Mouse (Mus musculus) limb, embryonic 11.5 days (tissue): ENCODE measurements around the gene Adgrl3. TPM values are rescaled to one million over a fixed set of nuclear protein-coding genes. Genes with fewer than 3 reads are reported as not detected.

ENCODE experiments used
- ATAC-seq: fragments of 200-750 bp; cut with Nextera tagmentation; 2 replicates; pipeline ENCODE4 v1.8.0; 2017; ENCODE audit warnings: low read depth; ENCODE audit not compliant: insufficient number of reproducible peaks, low FRiP score, low TSS enrichment
- DNase-seq: peaks from one replicate; pipeline ENCODE4 v3.0.0-alpha.2; 2015; ENCODE audit warnings: low spot score
- H3K27ac ChIP-seq: fragments of 300-500 bp; sonication (generic); replicated peaks from 2 replicates; pipeline ENCODE4 v1.5.1; 2014; ENCODE audit warnings: low read depth, mild to moderate bottlenecking, low read length
- H3K27me3 ChIP-seq: fragments of 300-500 bp; sonication (generic); 2 replicates; pipeline ENCODE4 v1.6.1; 2014; ENCODE audit warnings: mild to moderate bottlenecking, low read length, mixed read lengths; ENCODE audit not compliant: control insufficient read depth, insufficient read depth
- H3K36me3 ChIP-seq: fragments of 300-500 bp; sonication (generic); 2 replicates; pipeline ENCODE4 v1.6.1; 2014; ENCODE audit warnings: mild to moderate bottlenecking, low read length, moderate library complexity, mixed read lengths; ENCODE audit not compliant: control insufficient read depth, insufficient read depth
- H3K4me1 ChIP-seq: fragments of 300-500 bp; sonication (generic); 2 replicates; pipeline ENCODE4 v1.6.1; 2014; ENCODE audit warnings: low read length, mixed read lengths; ENCODE audit not compliant: control insufficient read depth, insufficient read depth
- H3K4me2 ChIP-seq: fragments of 300-500 bp; sonication (generic); 2 replicates; pipeline ENCODE4 v1.6.1; 2014; ENCODE audit warnings: low read depth, mild to moderate bottlenecking, moderate library complexity; ENCODE audit not compliant: severe bottlenecking
- H3K4me3 ChIP-seq: fragments of 300-500 bp; sonication (generic); 2 replicates; pipeline ENCODE4 v1.5.1; 2014; ENCODE audit warnings: low read depth, low read length
- H3K9ac ChIP-seq: fragments of 300-500 bp; sonication (generic); 2 replicates; pipeline ENCODE4 v1.6.1; 2014; ENCODE audit warnings: mild to moderate bottlenecking, low read length
- H3K9me3 ChIP-seq: fragments of 300-500 bp; sonication (generic); 2 replicates; pipeline ENCODE4 v1.6.1; 2016; ENCODE audit warnings: low read length; ENCODE audit not compliant: control insufficient read depth
- WGBS: fragments of 180-500 bp; shearing (Covaris S2); extraction: QIAGEN DNeasy Blood & Tissue Kit; methylation state at CpG from one replicate; pipeline ENCODE4 v1.1.7; 2014; 5-methylcytosine and 5-hydroxymethylcytosine counted together
- polyA plus RNA-seq: library from polyadenylated mRNA; unstranded; fragments of >200 nt; fragmentation: Nextera tagmentation; extraction: Ambion mirVana; gene quantifications from 2 replicates; pipeline ENCODE4 v1.2.1, GENCODE M21; 2014

The Adgrl3 gene
- polyA plus RNA-seq, 1 experiment from 2014 or later: 23.9 TPM

- H3K27ac ChIP-seq: no peak overlapping the region
- no peaks in the 10 kb centered on the region for H3K27me3 ChIP-seq
- no peak overlapping the region for H3K4me2 ChIP-seq
- no peak overlapping the region for H3K9ac ChIP-seq
- H3K4me3 ChIP-seq: no peak overlapping the region
- no peak for ATAC-seq
- H3K36me3 ChIP-seq: no peaks in the 10 kb centered on the region
- DNase-seq: no peak
- H3K9me3 ChIP-seq: no peaks in the 10 kb centered on the region
- no peaks in the 10 kb centered on the region for H3K4me1 ChIP-seq
These were observed 281.9 kb downstream of the Adgrl3 start for GRCm38 (mm10) chr5:81301874-81302273.

- Histone ChIP-seq H3K27ac (no peak overlapping the region), H3K4me3 (no peak overlapping the region), H3K27me3 (no peaks in the 10 kb centered on the region), H3K9ac (no peak overlapping the region), H3K4me1 (no peaks in the 10 kb centered on the region), H3K36me3 (no peaks in the 10 kb centered on the region), H3K4me2 (no peak overlapping the region), H3K9me3 (no peaks in the 10 kb centered on the region)
- DNase-seq (no peak), ATAC-seq (no peak)
- WGBS: 93% methylated on average over 3 of the region's 3 CpGs
These were observed 297.6 kb downstream of the Adgrl3 start for GRCm38 (mm10) chr5:81317406-81318112.

GRCm38 (mm10) chr5:81321276-81321934, 301.5 kb downstream of the Adgrl3 start:
- H3K36me3 ChIP-seq: no peaks in the 10 kb centered on the region
- H3K27me3 ChIP-seq: no peaks in the 10 kb centered on the region
- H3K9me3 ChIP-seq: no peaks in the 10 kb centered on the region
- H3K4me2 ChIP-seq: no peak overlapping the region
- ATAC-seq (no peak), DNase-seq (no peak)
- WGBS: 76% methylated on average over 2 of the region's 2 CpGs
- no peak overlapping the region for H3K4me3 ChIP-seq
- H3K4me1 ChIP-seq: no peaks in the 10 kb centered on the region
- H3K27ac ChIP-seq: no peak overlapping the region
- H3K9ac ChIP-seq: no peak overlapping the region

GRCm38 (mm10) chr5:81322064-81322463, 302.1 kb downstream of the Adgrl3 start:
- Histone ChIP-seq H3K36me3 (no peaks in the 10 kb centered on the region), H3K27ac (no peak overlapping the region), H3K9me3 (no peaks in the 10 kb centered on the region), H3K27me3 (no peaks in the 10 kb centered on the region), H3K4me2 (no peak overlapping the region), H3K4me3 (no peak overlapping the region), H3K4me1 (no peaks in the 10 kb centered on the region), H3K9ac (no peak overlapping the region)
- DNase-seq (no peak), ATAC-seq (no peak)
- 89% methylated on average over 4 of the region's 4 CpGs for WGBS

GRCm38 (mm10) chr5:81326916-81327315, 307.0 kb downstream of the Adgrl3 start:
- Histone ChIP-seq H3K9me3 (no peaks in the 10 kb centered on the region), H3K27me3 (no peaks in the 10 kb centered on the region), H3K4me1 (no peaks in the 10 kb centered on the region), H3K36me3 (no peaks in the 10 kb centered on the region), H3K9ac (no peak overlapping the region), H3K27ac (no peak overlapping the region), H3K4me3 (no peak overlapping the region), H3K4me2 (no peak overlapping the region)
- 87% methylated on average over 4 of the region's 4 CpGs for WGBS
- ATAC-seq (no peak), DNase-seq (no peak)

GRCm38 (mm10) chr5:81327392-81327791, 307.5 kb downstream of the Adgrl3 start:
- 83% methylated on average over 1 of the region's 1 CpGs for WGBS
- Histone ChIP-seq H3K9me3 (no peaks in the 10 kb centered on the region), H3K4me2 (no peak overlapping the region), H3K4me3 (no peak overlapping the region), H3K27me3 (no peaks in the 10 kb centered on the region), H3K36me3 (no peaks in the 10 kb centered on the region), H3K27ac (no peak overlapping the region), H3K9ac (no peak overlapping the region), H3K4me1 (no peaks in the 10 kb centered on the region)
- DNase-seq (no peak), ATAC-seq (no peak)

GRCm38 (mm10) chr5:81329571-81329971, 309.6 kb downstream of the Adgrl3 start:
- Histone ChIP-seq H3K4me2 (no peak overlapping the region), H3K4me1 (no peaks in the 10 kb centered on the region), H3K27ac (no peak overlapping the region), H3K9ac (no peak overlapping the region), H3K4me3 (no peak overlapping the region), H3K9me3 (no peaks in the 10 kb centered on the region), H3K27me3 (no peaks in the 10 kb centered on the region), H3K36me3 (no peaks in the 10 kb centered on the region)
- no peak for DNase-seq
- WGBS: 22% methylated on average over 18 of the region's 18 CpGs
- ATAC-seq: no peak

- no peak overlapping the region for H3K4me3 ChIP-seq
- no peaks in the 10 kb centered on the region for H3K9me3 ChIP-seq
- 0 out of 2 replicates have a peak, but pooled peaks cover 9% of the 10 kb centered on the region for H3K4me1 ChIP-seq
- no peaks in the 10 kb centered on the region for H3K27me3 ChIP-seq
- H3K36me3 ChIP-seq: no peaks in the 10 kb centered on the region
- DNase-seq: no peak
- WGBS: 38% methylated on average over 1 of the region's 1 CpGs
- no peak for ATAC-seq
- H3K9ac ChIP-seq: no peak overlapping the region
- no peak overlapping the region for H3K27ac ChIP-seq
- no peak overlapping the region for H3K4me2 ChIP-seq
These were observed 324.4 kb downstream of the Adgrl3 start for GRCm38 (mm10) chr5:81344330-81344729.
